Mouse (Mus musculus) stomach, embryonic 16.5 days (tissue): ENCODE measurements around the gene Zfp61. TPM values are rescaled to one million over a fixed set of nuclear protein-coding genes. Genes with fewer than 3 reads are reported as not detected.

ENCODE experiments used
- ATAC-seq: fragments of 200-750 bp; cut with Nextera tagmentation; 2 replicates; pipeline ENCODE4 v1.8.0; 2017; ENCODE audit warnings: moderate number of reproducible peaks, moderate TSS enrichment; ENCODE audit not compliant: insufficient read depth, low FRiP score
- H3K27ac ChIP-seq: fragments of 300-500 bp; sonication (generic); 2 replicates; pipeline ENCODE4 v1.5.1; 2014; ENCODE audit warnings: low read length
- H3K27me3 ChIP-seq: fragments of 300-500 bp; sonication (generic); 2 replicates; pipeline ENCODE4 v1.6.1; 2014; ENCODE audit warnings: low read length, control low read depth, mixed read lengths; ENCODE audit not compliant: control insufficient read depth, insufficient read depth
- H3K36me3 ChIP-seq: fragments of 300-500 bp; sonication (generic); 2 replicates; pipeline ENCODE4 v1.6.1; 2014; ENCODE audit warnings: low read length; ENCODE audit not compliant: control insufficient read depth, insufficient read depth
- H3K4me1 ChIP-seq: fragments of 300-500 bp; sonication (generic); 2 replicates; pipeline ENCODE4 v1.6.1; 2014; ENCODE audit warnings: low read length, control low read depth, mixed read lengths; ENCODE audit not compliant: control insufficient read depth, insufficient read depth
- H3K4me2 ChIP-seq: fragments of 300-500 bp; sonication (generic); 2 replicates; pipeline ENCODE4 v1.6.1; 2014; ENCODE audit warnings: low read depth, low read length, mixed read lengths
- H3K4me3 ChIP-seq: fragments of 300-500 bp; sonication (generic); replicated peaks from 2 replicates; pipeline ENCODE4 v1.5.1; 2014; ENCODE audit warnings: mild to moderate bottlenecking, low read length
- H3K9ac ChIP-seq: fragments of 300-500 bp; sonication (generic); 2 replicates; pipeline ENCODE4 v1.6.1; 2014; ENCODE audit warnings: low read length
- H3K9me3 ChIP-seq: fragments of 300-500 bp; sonication (generic); replicated peaks from 2 replicates; pipeline ENCODE4 v1.6.1; 2016; ENCODE audit warnings: low read length, control low read depth; ENCODE audit not compliant: control insufficient read depth
- WGBS: fragments of 180-500 bp; shearing (Covaris S2); extraction: QIAGEN DNeasy Blood & Tissue Kit; methylation state at CpG from one replicate; pipeline ENCODE4 v1.1.7; 2014; 5-methylcytosine and 5-hydroxymethylcytosine counted together
- polyA plus RNA-seq: library from polyadenylated mRNA; unstranded; fragments of >200 nt; fragmentation: Nextera tagmentation; extraction: Ambion mirVana; gene quantifications from 2 replicates; pipeline ENCODE4 v1.2.1, GENCODE M21; 2015

Zfp61 gene
- polyA plus RNA-seq, 1 experiment from 2014 or later, result 31.4 TPM

GRCm38 (mm10) chr7:24298973-24299708 is 1.9 kb downstream of the Zfp61 start:
- peak overlapping the region; percentile 88 for H3K9ac ChIP-seq
- H3K4me1 ChIP-seq, result 0 out of 2 replicates have a peak, but pooled peaks cover 8% of the 10 kb centered on the region
- H3K4me2 ChIP-seq, result peak overlapping the region; percentile 87
- H3K9me3 ChIP-seq, result no peaks in the 10 kb centered on the region
- H3K27ac ChIP-seq, result peak overlapping the region; percentile 94
- WGBS, result under 1% methylated on average over 46 of the region's 47 CpGs
- H3K36me3 ChIP-seq, result peaks cover 31% of the 10 kb centered on the region
- H3K27me3 ChIP-seq, result no peaks in the 10 kb centered on the region
- ATAC-seq, result peak; percentile 87
- peak overlapping the region; percentile 81 for H3K4me3 ChIP-seq

GRCm38 (mm10) chr7:24298635-24298972 is 2.4 kb downstream of the Zfp61 start:
- H3K36me3 ChIP-seq, result peaks cover 33% of the 10 kb centered on the region
- H3K9me3 ChIP-seq, result no peaks in the 10 kb centered on the region
- H3K4me2 ChIP-seq, result peak overlapping the region; percentile 87
- peak overlapping the region; percentile 81 for H3K4me3 ChIP-seq
- H3K27me3 ChIP-seq, result no peaks in the 10 kb centered on the region
- WGBS, result under 1% methylated on average over 12 of the region's 12 CpGs
- ATAC-seq, result no peak
- peak overlapping the region; percentile 94 for H3K27ac ChIP-seq
- H3K4me1 ChIP-seq, result 0 out of 2 replicates have a peak, but pooled peaks cover 8% of the 10 kb centered on the region
- peak overlapping the region; percentile 88 for H3K9ac ChIP-seq

- Histone ChIP-seq H3K27me3 (no peaks in the 10 kb centered on the region), H3K4me1 (0 out of 2 replicates have a peak, but pooled peaks cover 8% of the 10 kb centered on the region), H3K27ac (no peak overlapping the region), H3K9ac (no peak overlapping the region), H3K4me2 (peak overlapping the region; percentile 87; the same call in 1 of the 2 replicates), H3K4me3 (no peak overlapping the region), H3K9me3 (no peaks in the 10 kb centered on the region), H3K36me3 (peaks cover 31% of the 10 kb centered on the region)
- WGBS, result 92% methylated on average over 15 of the region's 15 CpGs
- no peak for ATAC-seq
Measured at GRCm38 (mm10) chr7:24297361-24298095, 3.5 kb downstream of the Zfp61 start.

GRCm38 (mm10) chr7:24296386-24296785 is 4.6 kb downstream of the Zfp61 start:
- Histone ChIP-seq H3K36me3 (peaks cover 38% of the 10 kb centered on the region), H3K27ac (no peak overlapping the region), H3K4me2 (no peak overlapping the region), H3K27me3 (no peaks in the 10 kb centered on the region), H3K4me3 (no peak overlapping the region), H3K9ac (no peak overlapping the region), H3K4me1 (0 out of 2 replicates have a peak, but pooled peaks cover 8% of the 10 kb centered on the region), H3K9me3 (no peaks in the 10 kb centered on the region; the same call in 1 of the 2 replicates)
- no peak for ATAC-seq
- WGBS, result 90% methylated on average over 7 of the region's 7 CpGs

- H3K27ac ChIP-seq, result no peak overlapping the region
- H3K4me2 ChIP-seq, result no peak overlapping the region
- no peak for ATAC-seq
- H3K36me3 ChIP-seq, result peaks cover 48% of the 10 kb centered on the region
- 96% methylated on average over 7 of the region's 7 CpGs for WGBS
- H3K4me3 ChIP-seq, result no peak overlapping the region
- 0 out of 2 replicates have a peak, but pooled peaks cover 8% of the 10 kb centered on the region for H3K4me1 ChIP-seq
- H3K27me3 ChIP-seq, result no peaks in the 10 kb centered on the region
- no peak overlapping the region for H3K9ac ChIP-seq
- no peaks in the 10 kb centered on the region; the same call in 1 of the 2 replicates for H3K9me3 ChIP-seq
Measured at GRCm38 (mm10) chr7:24295376-24295775, 5.7 kb downstream of the Zfp61 start.

GRCm38 (mm10) chr7:24294763-24295162 is 6.3 kb downstream of the Zfp61 start:
- ATAC-seq, result no peak
- Histone ChIP-seq H3K27ac (no peak overlapping the region), H3K9me3 (no peaks in the 10 kb centered on the region; the same call in 1 of the 2 replicates), H3K27me3 (no peaks in the 10 kb centered on the region), H3K4me3 (no peak overlapping the region), H3K4me1 (0 out of 2 replicates have a peak, but pooled peaks cover 8% of the 10 kb centered on the region), H3K4me2 (no peak overlapping the region), H3K36me3 (peaks cover 54% of the 10 kb centered on the region), H3K9ac (no peak overlapping the region)
- WGBS, result 94% methylated on average over 4 of the region's 4 CpGs

GRCm38 (mm10) chr7:24293061-24293851 is 7.8 kb downstream of the Zfp61 start:
- ATAC-seq, result peak; percentile 46; the same call in 1 of the 2 replicates

GRCm38 (mm10) chr7:24291387-24292090 is 9.5 kb downstream of the Zfp61 start:
- WGBS, result 88% methylated on average over 27 of the region's 27 CpGs
- Histone ChIP-seq H3K4me1 (no peaks in the 10 kb centered on the region), H3K36me3 (peaks cover 55% of the 10 kb centered on the region), H3K9me3 (no peaks in the 10 kb centered on the region; the same call in 1 of the 2 replicates), H3K27me3 (no peaks in the 10 kb centered on the region), H3K9ac (no peak overlapping the region), H3K4me2 (no peak overlapping the region), H3K4me3 (no peak overlapping the region), H3K27ac (no peak overlapping the region)
- no peak for ATAC-seq

More at GRCm38 (mm10) chr7:24293061-24293851, 7.8 kb downstream of the Zfp61 start:
- no peak overlapping the region for H3K4me3 ChIP-seq
- H3K9ac ChIP-seq, result no peak overlapping the region
- peaks cover 55% of the 10 kb centered on the region for H3K36me3 ChIP-seq
- H3K9me3 ChIP-seq, result no peaks in the 10 kb centered on the region; the same call in 1 of the 2 replicates
- no peaks in the 10 kb centered on the region for H3K27me3 ChIP-seq
- no peak overlapping the region for H3K4me2 ChIP-seq
- peak overlapping the region; percentile 46; the same call in 1 of the 2 replicates for H3K27ac ChIP-seq
- 0 out of 2 replicates have a peak, but pooled peaks cover 6% of the 10 kb centered on the region for H3K4me1 ChIP-seq
- WGBS, result 71% methylated on average over 12 of the region's 12 CpGs
